Mouse (Mus musculus) midbrain, embryonic 16.5 days (tissue): ENCODE data around the gene Rasd2. TPM values are rescaled to one million over a fixed set of nuclear protein-coding genes. Genes with fewer than 3 reads are reported as not detected.

Experiments
- ATAC-seq: fragments of 200-750 bp; cut with Nextera tagmentation; 2 replicates; pipeline ENCODE4 v1.8.0; 2017; ENCODE audit warnings: moderate TSS enrichment
- H3K27ac ChIP-seq: fragments of 300-500 bp; sonication (generic); 2 replicates; pipeline ENCODE4 v1.5.1; 2014; ENCODE audit warnings: mild to moderate bottlenecking, low read length, mixed read lengths
- H3K27me3 ChIP-seq: fragments of 300-500 bp; sonication (generic); 2 replicates; pipeline ENCODE4 v1.6.1; 2014; ENCODE audit warnings: low read depth, low read length, mixed read lengths; ENCODE audit not compliant: control insufficient read depth, insufficient read depth
- H3K36me3 ChIP-seq: fragments of 300-500 bp; sonication (generic); 2 replicates; pipeline ENCODE4 v1.6.1; 2014; ENCODE audit warnings: mild to moderate bottlenecking, low read length, moderate library complexity, mixed read lengths; ENCODE audit not compliant: control insufficient read depth, insufficient read depth
- H3K4me1 ChIP-seq: fragments of 300-500 bp; sonication (generic); 2 replicates; pipeline ENCODE4 v1.6.1; 2014; ENCODE audit warnings: mild to moderate bottlenecking, low read length, mixed read lengths; ENCODE audit not compliant: control insufficient read depth, insufficient read depth
- H3K4me2 ChIP-seq: fragments of 300-500 bp; sonication (generic); 2 replicates; pipeline ENCODE4 v1.6.1; 2014; ENCODE audit warnings: mild to moderate bottlenecking, low read length, mixed read lengths
- H3K4me3 ChIP-seq: fragments of 300-500 bp; sonication (generic); 2 replicates; pipeline ENCODE4 v1.5.1; 2014; ENCODE audit warnings: low read depth, mild to moderate bottlenecking, low read length, moderate library complexity, mixed read lengths
- H3K9ac ChIP-seq: fragments of 300-500 bp; sonication (generic); 2 replicates; pipeline ENCODE4 v1.6.1; 2014; ENCODE audit warnings: low read depth, low read length, mixed read lengths
- H3K9me3 ChIP-seq: fragments of 300-500 bp; sonication (generic); replicated peaks from 2 replicates; pipeline ENCODE4 v1.6.1; 2014; ENCODE audit warnings: mild to moderate bottlenecking, low read length, mixed read lengths; ENCODE audit not compliant: control insufficient read depth, poor library complexity, severe bottlenecking
- WGBS: fragments of 180-500 bp; shearing (Covaris S2); extraction: QIAGEN DNeasy Blood & Tissue Kit; methylation state at CpG from one replicate; pipeline ENCODE4 v1.1.7; 2014; 5-methylcytosine and 5-hydroxymethylcytosine counted together
- polyA plus RNA-seq: library from polyadenylated mRNA; unstranded; fragments of >200 nt; fragmentation: Nextera tagmentation; extraction: Ambion mirVana; gene quantifications from 2 replicates; pipeline ENCODE4 v1.2.1, GENCODE M21; 2015

Rasd2 gene
- polyA plus RNA-seq, 1 experiment from 2014 or later, result 4.7 TPM

GRCm38 (mm10) chr8:75254027-75254426 is 40.3 kb downstream of the Rasd2 start:
- no peak overlapping the region for H3K4me2 ChIP-seq
- H3K27me3 ChIP-seq, result no peaks in the 10 kb centered on the region
- no peak overlapping the region for H3K9ac ChIP-seq
- no peaks in the 10 kb centered on the region for H3K36me3 ChIP-seq
- H3K4me3 ChIP-seq, result no peak overlapping the region
- no peaks in the 10 kb centered on the region for H3K9me3 ChIP-seq
- no peak overlapping the region for H3K27ac ChIP-seq
- H3K4me1 ChIP-seq, result no peaks in the 10 kb centered on the region
- 85% methylated on average over 3 of the region's 3 CpGs for WGBS
- no peak for ATAC-seq

GRCm38 (mm10) chr8:75255635-75256034 is 41.9 kb downstream of the Rasd2 start:
- no peaks in the 10 kb centered on the region for H3K27me3 ChIP-seq
- no peak overlapping the region for H3K4me2 ChIP-seq
- no peak overlapping the region for H3K27ac ChIP-seq
- no peak overlapping the region for H3K4me3 ChIP-seq
- H3K36me3 ChIP-seq, result no peaks in the 10 kb centered on the region
- no peaks in the 10 kb centered on the region for H3K4me1 ChIP-seq
- H3K9ac ChIP-seq, result no peak overlapping the region
- H3K9me3 ChIP-seq, result no peaks in the 10 kb centered on the region
- 92% methylated on average over 3 of the region's 3 CpGs for WGBS
- ATAC-seq, result no peak

GRCm38 (mm10) chr8:75272166-75272565 is 58.4 kb downstream of the Rasd2 start:
- WGBS, result 33% methylated on average over 4 of the region's 4 CpGs
- ATAC-seq, result no peak
- H3K4me2 ChIP-seq, result no peak overlapping the region

More at GRCm38 (mm10) chr8:75272166-75272565, 58.4 kb downstream of the Rasd2 start:
- Histone ChIP-seq H3K27ac (no peak overlapping the region), H3K4me1 (no peaks in the 10 kb centered on the region), H3K36me3 (no peaks in the 10 kb centered on the region), H3K9ac (no peak overlapping the region), H3K9me3 (no peaks in the 10 kb centered on the region), H3K4me3 (no peak overlapping the region), H3K27me3 (no peaks in the 10 kb centered on the region)

Other genes starting within 250 kb of the Rasd2 start
- 41.6 and 42.7 TPM in 2 replicates for gene Hmgxb4, start 220.6 kb upstream of the Rasd2 start, polyA plus RNA-seq
- 31.2 and 37.7 TPM in 2 replicates for gene Tom1, start 180.2 kb upstream of the Rasd2 start, polyA plus RNA-seq
- gene Hmox1, start 120.3 kb upstream of the Rasd2 start, polyA plus RNA-seq, result 9.5 and 9.7 TPM in 2 replicates
- gene Mcm5, start 104.4 kb upstream of the Rasd2 start, polyA plus RNA-seq, result 23.0 and 24.9 TPM in 2 replicates
- gene Gm10358, start 192.6 kb downstream of the Rasd2 start, polyA plus RNA-seq, result not detected in 2 replicates
- 0.09 and 0.14 TPM in 2 replicates for gene Iqcm, start 234.8 kb downstream of the Rasd2 start, polyA plus RNA-seq